ENCODE assay signal across 8 mouse cellular contexts in genomic region chr15:83122566-83123145, GRCm38 (mm10). TPM values are rescaled to one million over a fixed set of nuclear protein-coding genes. Genes with fewer than 3 reads are reported as not detected.
A peak's percentile ranks its signal among the peaks of the same experiment; 100 is the strongest.
DNase-seq lines count a peak whose midpoint lies in the region; ATAC-seq lines count a peak whose summit lies in the region.

Gene Rrp7a, minus strand, starts transcription at chr15:83122801.

- H3K9me3 ChIP-seq in intestine, embryonic 14.5 days (ENCODE audit: control insufficient read depth, low read length): no peaks in the 10 kb centered on the region

- H3K4me1 ChIP-seq in intestine, embryonic 14.5 days (replicated peaks; ENCODE audit: control insufficient read depth, insufficient read depth, low read length): peaks cover 5% of the 10 kb centered on the region; the same call in 1 of the 2 replicates

- no peaks in the 10 kb centered on the region for H3K27me3 ChIP-seq in intestine, embryonic 14.5 days (replicated peaks; ENCODE audit: control insufficient read depth, insufficient read depth, low read length)

- peaks cover 45% of the 10 kb centered on the region for H3K36me3 ChIP-seq in intestine, embryonic 14.5 days (ENCODE audit: control insufficient read depth, insufficient read depth, low read length)

- peak within 1 kb of the TSS; percentile 76 for H3K4me2 ChIP-seq in intestine, embryonic 14.5 days (ENCODE audit: low read length)

- intact Hi-C loops in left cerebral cortex, postnatal 14 days (cut with DNase I): loop anchor here (5.0 kb wide), 1 partner anchor 315 kb away; no protein-coding TSS in a partner anchor

- peak within 1 kb of the TSS; percentile 62 for H3K27ac ChIP-seq in intestine, embryonic 14.5 days (ENCODE audit: low read depth)

- DNase-seq in adrenal gland, adult (ENCODE audit: inconsistent age in 2 of 2, low spot score in 1 of 2): peak; percentile 95 to 98
- DNase-seq in embryo, embryonic 10.5 days (ENCODE audit: low spot score): peak; percentile 93
- peak; percentile 94 for DNase-seq in gastrocnemius, postnatal 25 days
- peak; percentile 94 for DNase-seq in intestine, embryonic 14.5 days (ENCODE audit: low spot score)
- DNase-seq in left cerebral cortex, postnatal 14 days (ENCODE audit: low spot score in 2 of 2): peak; percentile 92 to 94
- peak; percentile 91 for DNase-seq in mesoderm, embryonic 11.5 days (ENCODE audit: low read depth, low spot score)
- DNase-seq in right cerebral cortex, postnatal 36 days (ENCODE audit: low spot score in 2 of 2): peak; percentile 91
- DNase-seq in yolk sac, embryonic 10.5 days (ENCODE audit: low spot score): peak; percentile 91

- WGBS in intestine, embryonic 14.5 days: 9% methylated on average over 32 of the region's 32 CpGs

- ATAC-seq in intestine, embryonic 14.5 days (replicated peaks; ENCODE audit: low FRiP score, low TSS enrichment, low read depth): peak; percentile 89

- H3K9ac ChIP-seq in intestine, embryonic 14.5 days (ENCODE audit: low read length): peak within 1 kb of the TSS; percentile 66

- peak within 1 kb of the TSS; percentile 77 for H3K4me3 ChIP-seq in intestine, embryonic 14.5 days (ENCODE audit: low read depth, low read length)

RNA-seq across cellular contexts. Expression of gene Rrp7a, which starts in this region (rescaled TPM):
- total RNA-seq in gastrocnemius, postnatal 25 days (2021): 10 to 100 TPM; 41.8 to 42.8 TPM
- 60.7 and 66.4 TPM in 2 replicates for polyA plus RNA-seq in intestine, embryonic 14.5 days (2014; fragmentation: Nextera tagmentation; extraction: Ambion mirVana)
- 100 to 1,000 TPM; 131 to 151 TPM for total RNA-seq in left cerebral cortex, postnatal 14 days (2021)

Comparison
In these comparisons a context has a peak if more than half of its experiments do, and no peak if none do; other contexts are left out.
1. Peak in every context shown above with its lines: DNase-seq, ATAC-seq, H3K4me3 ChIP-seq and H3K27ac ChIP-seq.